Mouse (Mus musculus): ENCODE data around the gene Zfp628.

- TF ChIP-seq USF1 (IDR thresholded peaks at IDR 0.05; ENCODE audit: low read depth): no peak
- TF ChIP-seq CTCF (IDR thresholded peaks at IDR 0.05; ENCODE audit: control insufficient read depth, insufficient read depth, insufficient read length): no peak
- TF ChIP-seq FOSL1 (IDR thresholded peaks at IDR 0.05; ENCODE audit: insufficient read depth, low read length, poor library complexity, severe bottlenecking): no peak
- TF ChIP-seq MAX (IDR thresholded peaks at IDR 0.05): no peak
- no peak for TF ChIP-seq CEBPB (IDR thresholded peaks at IDR 0.05; ENCODE audit: low read depth)
- TF ChIP-seq MYOG (IDR thresholded peaks at IDR 0.05; ENCODE audit: control insufficient read depth, extremely low read depth, insufficient read length): no peak
These were observed 8.5 kb upstream of the Zfp628 start, which contains the start of gene Gm36210 for GRCm38 (mm10) chr7:4906466-4906950.

All from C2C12 (cell line).